Mouse (Mus musculus): ENCODE data around the gene Ly6g6f.
A peak's percentile ranks its signal among the peaks of the same experiment; 100 is the strongest.
"Not testable (repeated sequence)": the region's sequence is repeated elsewhere in the genome, so short reads cannot be mapped to it uniquely, and the experiment has no call there.

The Ly6g6f gene

GRCm38 (mm10) chr17:35051156-35052086, 34.0 kb downstream of the Ly6g6f start:
- DNase-seq (ENCODE audit: low spot score): peak; percentile 57

- peak; percentile 78 for DNase-seq (ENCODE audit: low spot score)
Measured at GRCm38 (mm10) chr17:35050126-35050750, 35.2 kb downstream of the Ly6g6f start.

- peak; percentile 45 for DNase-seq (ENCODE audit: low spot score)
Measured at GRCm38 (mm10) chr17:35049561-35050016, 35.8 kb downstream of the Ly6g6f start, which contains the start of gene Clic1. Clic1 (plus strand) TSS chr17:35049966.

- DNase-seq (ENCODE audit: low spot score): no peak
Measured at GRCm38 (mm10) chr17:35048932-35049440, 36.4 kb downstream of the Ly6g6f start.

- no peak for DNase-seq (ENCODE audit: low spot score)
Measured at GRCm38 (mm10) chr17:35048149-35048931, 37.1 kb downstream of the Ly6g6f start.

- no peak for DNase-seq (ENCODE audit: low spot score)
Measured at GRCm38 (mm10) chr17:35047688-35048087, 37.7 kb downstream of the Ly6g6f start.

- DNase-seq (ENCODE audit: low spot score): peak; percentile 95
Measured at GRCm38 (mm10) chr17:35046681-35047455, 38.5 kb downstream of the Ly6g6f start, which contains the start of gene Msh5. Msh5 (minus strand) TSS chr17:35046745.

- peak; percentile 36 for DNase-seq (ENCODE audit: low spot score)
Measured at GRCm38 (mm10) chr17:35045807-35046680, 39.4 kb downstream of the Ly6g6f start.

- DNase-seq (ENCODE audit: low spot score): no peak
Measured at GRCm38 (mm10) chr17:35044904-35045806, 40.3 kb downstream of the Ly6g6f start.

GRCm38 (mm10) chr17:35043794-35044193, 41.6 kb downstream of the Ly6g6f start:
- DNase-seq (ENCODE audit: low spot score): no peak

- no peak for DNase-seq (ENCODE audit: low spot score)
Measured at GRCm38 (mm10) chr17:35039121-35039873, 46.1 kb downstream of the Ly6g6f start.

GRCm38 (mm10) chr17:35034896-35035295, 50.5 kb downstream of the Ly6g6f start:
- no peak for DNase-seq (ENCODE audit: low spot score)

- DNase-seq (ENCODE audit: low spot score): not testable (repeated sequence)
Measured at GRCm38 (mm10) chr17:35033703-35034102, 51.7 kb downstream of the Ly6g6f start.

- no peak for DNase-seq (ENCODE audit: low spot score)
Measured at GRCm38 (mm10) chr17:35032323-35032870, 53.0 kb downstream of the Ly6g6f start.

- no peak for DNase-seq (ENCODE audit: low spot score)
Measured at GRCm38 (mm10) chr17:35031880-35032279, 53.5 kb downstream of the Ly6g6f start.

GRCm38 (mm10) chr17:35031272-35031671, 54.1 kb downstream of the Ly6g6f start:
- DNase-seq (ENCODE audit: low spot score): no peak
